Mouse (Mus musculus) adrenal gland, postnatal 25 days (tissue): ENCODE results near the gene Svep1. TPM values are rescaled to one million over a fixed set of nuclear protein-coding genes. Genes with fewer than 3 reads are reported as not detected.
A peak's percentile ranks its signal among the peaks of the same experiment; 100 is the strongest.

ENCODE experiments used
- DNase-seq: peaks from one replicate; pipeline ENCODE4 v3.0.0; 2021; ENCODE audit warnings: mixed read lengths
- long read RNA-seq: library from polyadenylated mRNA; stranded (forward); transcript quantifications from one replicate; pipeline ENCODE4 v2.0.0, GENCODE M21; 2021
- total RNA-seq: library from RNA; stranded (reverse); gene quantifications from 2 replicates; pipeline ENCODE4 v1.2.3, GENCODE M21; 2021

The Svep1 gene
- 9.4 and 9.8 TPM in 2 replicates for total RNA-seq
- long read RNA-seq, partial matches to known transcripts: 1 of 3 reads
- long read RNA-seq, other reads (novel, unspliced or antisense): 0 of 3 reads

DNA sequence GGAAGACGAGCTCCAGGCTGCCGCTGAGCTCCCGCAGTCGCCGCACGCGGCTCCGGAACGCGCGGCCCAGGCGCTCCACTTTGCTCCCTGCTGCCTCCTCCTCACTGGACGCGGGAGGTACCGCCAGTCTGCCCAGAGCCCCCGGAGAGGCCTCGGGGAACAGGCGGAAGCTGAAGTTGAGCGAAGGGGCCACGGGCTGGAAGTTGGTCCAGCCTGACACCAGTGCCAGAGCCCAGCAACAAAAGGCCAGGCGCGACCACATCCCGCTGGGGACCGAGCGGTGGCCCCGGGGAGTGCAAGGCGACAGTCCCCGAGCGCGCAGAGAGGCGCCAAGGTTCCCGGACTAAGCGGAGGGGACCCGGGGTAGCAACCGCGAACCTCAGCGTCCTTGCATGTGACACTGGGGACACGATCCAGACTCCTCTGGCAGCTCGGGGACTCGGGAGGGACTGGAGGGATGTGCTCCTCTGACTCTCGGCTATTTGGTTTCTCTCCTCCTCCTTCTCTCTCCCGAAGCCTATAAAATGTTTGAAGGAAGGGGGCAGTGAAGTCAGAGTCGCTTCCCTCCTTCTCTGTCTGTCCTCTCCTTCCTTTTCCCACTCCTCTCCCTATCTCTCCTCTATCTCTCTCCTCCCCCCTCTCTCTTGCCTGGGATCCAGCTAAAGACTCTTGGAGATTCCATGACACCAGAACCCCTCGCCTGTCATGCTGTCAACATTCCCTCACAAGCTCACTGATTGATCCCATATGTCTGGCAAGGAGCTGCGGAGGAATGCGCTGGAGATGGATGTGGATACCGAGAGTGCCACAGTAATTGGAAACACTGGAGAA, at the start of gene Svep1:
Gene Svep1, minus strand, starts transcription at position 745 of the 831 bp plus-strand sequence.
- peak; percentile 14 for DNase-seq

DNA sequence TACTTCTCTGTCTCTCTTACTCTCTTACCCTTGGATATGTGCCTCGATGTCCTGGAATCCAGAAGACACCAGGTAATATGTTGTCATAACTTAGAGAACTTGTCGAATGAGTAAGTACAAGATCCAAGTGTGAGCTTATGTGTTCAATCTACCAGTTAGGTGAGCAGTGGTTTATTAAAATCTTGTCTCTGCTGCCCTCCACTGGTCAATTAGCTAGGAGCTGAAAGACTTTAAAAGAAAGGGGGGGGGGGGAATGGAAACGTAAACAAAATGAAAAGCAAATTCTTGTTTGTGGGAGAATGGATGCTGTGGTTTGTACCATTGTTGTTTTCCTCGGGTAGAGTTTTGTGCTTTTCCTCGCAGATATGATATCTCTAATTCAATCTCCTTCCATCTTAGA, 46.8 kb upstream of the Svep1 start:
- peak; percentile 7 for DNase-seq

DNA sequence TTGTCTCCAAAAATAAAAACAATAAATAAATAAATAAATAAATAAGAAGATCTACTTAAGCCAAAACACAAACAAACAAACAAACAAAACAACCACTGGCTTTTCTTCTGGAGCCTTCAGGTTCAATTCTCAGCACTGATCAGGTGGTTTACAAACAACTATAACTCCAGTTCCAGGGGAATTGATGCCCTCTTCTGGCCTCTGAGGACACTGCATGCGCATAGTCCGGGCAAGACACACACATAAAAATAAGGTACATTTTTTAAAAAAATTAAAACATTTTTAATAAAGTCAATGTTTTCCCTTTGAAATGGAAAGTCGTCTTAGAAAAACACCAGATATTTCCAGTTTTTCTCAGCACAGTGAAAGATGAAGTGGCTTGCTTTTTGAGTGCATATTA, 45.7 kb upstream of the Svep1 start:
- DNase-seq: no peak

DNA sequence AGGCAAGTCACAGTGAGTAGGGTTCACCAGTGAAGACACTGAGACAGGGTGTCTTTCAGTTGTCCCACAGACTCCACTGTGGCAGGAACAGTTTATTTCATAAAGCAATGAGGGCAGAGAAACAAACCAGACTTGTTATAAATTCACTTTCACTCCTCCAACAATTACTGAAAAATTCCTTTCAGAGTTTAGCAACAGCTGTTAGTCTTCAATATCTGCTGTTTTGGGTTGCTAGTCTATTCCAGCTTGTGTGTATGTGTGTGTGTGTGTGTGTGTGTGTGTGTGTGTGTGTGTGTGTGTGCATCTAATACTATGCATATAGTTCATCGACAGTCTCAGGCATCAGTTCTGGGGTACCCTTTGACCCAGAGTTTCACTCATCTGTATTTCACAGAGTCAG, 38.9 kb upstream of the Svep1 start:
- DNase-seq: no peak

DNA sequence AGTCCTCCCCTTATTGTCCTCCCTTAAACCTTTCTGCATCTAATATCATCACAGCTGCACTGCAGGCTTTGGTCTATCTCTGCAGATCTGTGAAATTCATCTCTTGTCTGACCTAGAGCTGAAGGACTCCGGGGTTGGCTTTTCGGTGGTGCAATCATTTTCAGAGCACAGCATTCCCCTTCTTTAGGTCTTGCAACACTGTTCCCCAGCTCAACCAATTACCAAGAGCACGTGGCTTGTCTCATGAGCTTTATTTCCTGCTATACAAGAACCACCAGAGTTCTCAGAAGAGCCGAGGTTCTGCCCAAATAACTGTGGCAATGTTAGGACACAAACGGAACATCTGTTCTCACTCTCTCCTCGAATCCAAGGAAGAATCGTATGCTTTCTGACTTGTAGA, 33.8 kb upstream of the Svep1 start:
- DNase-seq: no peak

DNA sequence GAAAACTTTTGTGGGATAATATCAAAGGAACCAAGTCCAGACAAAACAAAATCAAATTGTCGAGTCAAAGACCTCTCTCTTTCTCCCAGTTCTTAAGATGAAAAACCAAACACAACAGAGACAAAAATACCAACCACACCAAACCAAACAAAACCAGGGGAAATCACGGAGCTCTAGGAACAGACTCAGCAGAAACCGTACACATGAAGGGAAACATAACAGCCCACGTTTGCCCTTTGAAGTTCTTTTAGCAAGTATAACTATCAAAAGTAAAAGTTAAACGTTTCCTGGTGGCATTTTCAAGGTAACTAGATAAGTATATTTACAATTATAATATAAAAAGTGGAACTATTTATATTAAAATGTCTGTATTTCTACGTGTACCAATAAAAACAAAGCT, 29.2 kb upstream of the Svep1 start:
- DNase-seq: no peak

DNA sequence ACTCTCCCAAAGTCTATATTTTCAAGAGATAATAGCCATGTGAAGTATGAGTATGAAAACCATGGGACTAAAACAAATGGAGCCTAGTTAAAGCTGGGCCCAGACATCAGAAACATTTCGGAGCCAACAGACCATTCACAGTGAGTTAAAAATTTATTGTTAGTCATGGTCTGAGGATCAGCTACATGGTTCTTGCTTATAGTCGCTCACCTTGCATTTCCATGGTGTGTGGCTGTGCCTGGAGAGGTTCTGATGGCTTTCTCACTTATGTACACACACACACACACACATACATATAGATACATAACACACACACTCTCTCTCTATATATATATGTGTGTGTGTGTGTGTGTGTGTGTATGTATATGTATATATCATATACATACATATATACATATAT, 16.8 kb upstream of the Svep1 start:
- no peak for DNase-seq

DNA sequence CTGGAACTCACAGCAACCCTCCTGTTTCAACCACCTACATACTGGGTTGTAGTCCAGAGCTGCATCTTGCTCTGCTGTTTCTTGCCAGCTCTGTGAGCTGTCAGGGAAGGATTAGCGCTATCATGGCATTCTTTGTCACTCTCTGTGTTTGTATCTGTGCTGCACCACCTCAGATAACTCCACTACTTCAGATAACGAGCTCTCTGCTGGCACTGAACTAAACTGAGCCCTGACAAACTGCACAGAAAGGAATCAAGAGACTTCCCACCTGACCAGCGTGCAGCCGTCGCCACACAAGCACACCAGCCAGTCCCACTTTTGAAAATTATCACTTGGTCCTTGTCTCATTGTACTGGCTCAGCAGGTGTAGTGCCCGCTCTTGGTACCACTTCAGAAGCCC, 4.7 kb upstream of the Svep1 start:
- no peak for DNase-seq

DNA sequence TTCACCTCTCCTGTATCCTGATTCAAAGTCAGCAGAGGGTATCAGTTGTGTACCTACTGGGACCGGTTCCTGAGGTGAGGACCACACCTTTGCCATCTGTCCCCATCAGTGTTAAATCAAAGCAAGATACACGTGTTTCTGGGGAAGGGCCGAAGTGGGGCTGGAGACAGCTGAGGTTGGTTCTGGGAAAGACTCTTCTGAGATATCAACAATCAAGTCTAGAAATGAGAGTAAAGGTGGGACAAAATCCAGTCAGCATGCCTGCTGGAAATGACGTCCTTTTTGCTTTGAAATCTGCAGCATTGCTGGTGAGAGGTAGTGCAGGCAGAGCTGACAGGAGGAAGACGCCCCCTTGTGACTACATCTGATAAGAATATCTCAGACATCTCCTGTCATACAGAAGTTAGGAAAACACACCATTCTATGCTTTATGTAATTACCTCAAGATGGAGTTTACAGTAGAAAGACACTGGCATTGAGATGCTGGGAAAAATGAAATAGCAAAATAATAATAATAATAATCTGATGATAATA, 4.0 kb upstream of the Svep1 start:
- no peak for DNase-seq

DNA sequence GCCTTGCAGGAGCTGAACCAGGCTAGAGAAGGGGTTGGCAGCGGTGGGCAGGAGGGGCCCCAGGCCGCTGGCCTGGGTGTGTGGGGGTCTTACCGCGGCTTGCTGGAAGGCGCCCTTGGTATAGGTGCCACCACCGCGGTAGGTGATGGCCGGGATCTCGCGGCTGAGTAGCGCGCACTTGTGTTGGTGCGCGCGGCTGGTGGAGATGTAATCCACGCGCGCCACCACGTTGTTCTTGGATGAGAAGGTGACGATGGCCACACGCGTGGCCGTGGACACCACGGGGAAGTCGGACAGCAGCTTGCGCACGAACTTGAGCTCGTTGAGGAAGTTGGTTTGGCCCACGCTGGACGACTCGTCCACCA, 927 bp downstream of the Svep1 start:
- DNase-seq: no peak

DNA sequence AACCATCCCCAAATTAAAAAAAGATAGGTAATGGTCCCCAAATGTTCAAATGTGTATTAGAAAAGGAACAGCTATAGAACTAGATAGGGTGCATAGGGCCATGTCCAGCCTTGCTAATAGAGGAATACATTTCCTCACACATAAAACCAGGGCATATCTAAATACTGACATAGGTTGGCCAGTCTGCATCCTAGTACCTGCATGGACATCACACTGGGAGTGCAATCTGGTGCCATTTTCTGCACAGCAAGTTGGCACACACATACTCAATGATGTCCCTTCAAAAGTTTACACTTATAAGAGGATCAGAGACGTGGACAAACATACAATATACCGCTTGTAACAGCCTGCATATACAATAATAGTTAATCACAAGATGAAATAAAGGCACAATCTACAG, 5.0 kb downstream of the Svep1 start:
- DNase-seq: no peak

DNA sequence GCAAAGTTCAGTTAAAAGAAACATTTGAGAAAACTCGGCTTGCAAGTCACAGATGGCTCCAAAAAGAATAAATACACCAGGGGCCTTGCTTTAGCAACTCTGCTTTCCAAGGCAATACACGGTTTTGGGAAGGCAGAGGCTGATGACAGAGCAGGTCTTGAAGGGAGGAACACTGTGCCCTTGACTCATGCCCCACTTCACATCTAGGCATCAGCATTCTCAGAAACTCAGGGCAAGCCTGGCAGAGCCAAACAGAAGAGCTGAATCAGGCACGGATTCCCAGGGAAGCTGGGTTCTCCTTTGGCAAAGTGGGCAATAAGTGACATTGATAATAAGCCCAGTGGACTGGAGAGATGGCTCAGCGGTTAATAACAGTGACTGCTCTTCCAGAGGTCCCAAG, 5.8 kb downstream of the Svep1 start:
- peak; percentile 11 for DNase-seq

DNA sequence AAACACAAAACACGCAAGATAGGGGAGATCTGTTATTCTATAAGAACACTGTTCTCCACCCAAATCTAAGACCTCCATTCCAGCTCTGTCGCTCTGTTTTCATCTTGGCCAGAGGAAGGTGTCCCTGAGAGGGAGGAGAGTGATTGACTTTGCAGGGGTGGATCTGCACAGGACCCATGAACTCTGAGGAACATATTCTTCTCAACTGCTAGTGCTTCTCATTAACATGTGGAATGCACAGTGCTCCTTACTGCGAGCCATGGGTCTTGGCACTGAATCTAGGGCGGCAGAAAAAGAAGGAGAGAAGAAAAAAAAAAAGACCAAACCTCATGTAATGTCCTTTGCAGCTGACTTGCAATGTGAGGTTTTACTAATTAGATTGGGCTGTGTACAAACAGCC, 9.4 kb downstream of the Svep1 start:
- DNase-seq: no peak

DNA sequence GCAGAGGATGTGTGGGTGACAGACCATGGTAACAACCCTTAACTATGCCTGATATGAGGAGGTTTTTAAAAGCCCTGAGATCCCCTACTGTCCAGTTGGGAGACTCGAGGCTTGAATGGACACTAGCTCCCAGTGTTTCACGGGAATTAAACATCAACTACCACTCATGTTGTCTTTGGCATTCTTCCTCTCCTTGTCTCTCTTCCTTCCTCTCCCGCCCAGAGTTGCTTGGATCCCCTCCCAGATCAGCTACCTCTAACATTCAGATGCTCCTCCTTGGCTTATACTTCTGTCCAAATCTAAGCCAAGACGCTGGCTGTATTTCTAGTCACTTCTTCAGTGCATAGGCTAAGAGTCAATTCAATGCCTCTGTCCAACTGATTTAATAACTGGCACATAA, 9.9 kb downstream of the Svep1 start:
- no peak for DNase-seq

DNA sequence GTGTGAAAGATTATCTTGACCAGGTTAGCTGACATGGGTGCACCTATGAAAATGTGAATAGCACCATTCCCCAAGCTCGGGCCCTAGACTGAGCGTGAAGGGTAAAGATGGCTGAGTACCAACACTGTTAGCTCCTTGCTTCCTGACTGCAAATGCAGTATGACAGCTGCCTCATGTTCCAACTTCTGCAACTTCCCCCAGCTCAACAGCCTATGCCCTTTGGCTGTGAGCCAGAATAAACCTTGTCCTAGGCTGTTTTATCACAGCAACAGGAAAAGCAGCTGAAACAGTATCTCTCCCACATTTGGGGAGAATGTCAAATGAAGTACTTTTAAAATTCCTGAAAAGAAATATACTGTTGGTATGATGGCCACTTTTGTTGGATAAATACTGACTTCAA, 10.7 kb downstream of the Svep1 start:
- DNase-seq: no peak

DNA sequence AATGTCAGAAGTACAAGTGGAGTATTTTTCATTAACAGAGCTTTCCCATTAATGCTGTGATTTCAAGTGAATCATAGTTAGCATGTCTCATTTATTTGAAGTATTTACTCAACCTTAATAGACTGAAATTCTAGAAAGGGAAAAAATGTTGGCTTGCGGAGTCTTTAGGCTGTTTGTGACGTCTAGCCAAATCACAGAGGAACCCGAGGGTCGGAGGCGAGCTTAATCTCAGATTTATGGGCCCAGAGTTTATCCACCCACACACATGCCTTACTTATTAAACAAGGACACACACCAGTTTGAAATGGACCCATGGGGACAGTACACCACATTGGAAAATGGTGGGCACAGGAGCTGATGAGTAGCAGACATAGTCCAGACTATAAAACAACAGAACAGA, 17.4 kb downstream of the Svep1 start:
- DNase-seq: no peak

DNA sequence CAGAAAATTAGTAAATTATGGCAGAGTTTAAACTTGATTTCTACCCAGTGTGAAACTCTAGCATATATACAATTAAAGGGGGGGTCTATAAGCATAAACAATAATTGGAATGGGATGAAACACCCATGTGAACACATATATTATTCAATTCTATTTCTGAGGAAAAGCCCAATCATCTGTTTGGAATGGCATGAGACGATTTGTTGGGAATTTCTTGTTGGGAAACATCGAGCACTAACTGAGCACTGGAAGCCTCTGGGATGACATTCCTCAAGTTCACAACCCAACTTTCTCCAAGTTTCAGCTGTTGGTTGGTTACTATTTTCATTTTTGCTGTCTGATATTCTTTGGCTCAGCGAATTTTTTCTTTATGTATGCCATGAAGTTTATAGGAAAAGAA, 21.3 kb downstream of the Svep1 start:
- no peak for DNase-seq

DNA sequence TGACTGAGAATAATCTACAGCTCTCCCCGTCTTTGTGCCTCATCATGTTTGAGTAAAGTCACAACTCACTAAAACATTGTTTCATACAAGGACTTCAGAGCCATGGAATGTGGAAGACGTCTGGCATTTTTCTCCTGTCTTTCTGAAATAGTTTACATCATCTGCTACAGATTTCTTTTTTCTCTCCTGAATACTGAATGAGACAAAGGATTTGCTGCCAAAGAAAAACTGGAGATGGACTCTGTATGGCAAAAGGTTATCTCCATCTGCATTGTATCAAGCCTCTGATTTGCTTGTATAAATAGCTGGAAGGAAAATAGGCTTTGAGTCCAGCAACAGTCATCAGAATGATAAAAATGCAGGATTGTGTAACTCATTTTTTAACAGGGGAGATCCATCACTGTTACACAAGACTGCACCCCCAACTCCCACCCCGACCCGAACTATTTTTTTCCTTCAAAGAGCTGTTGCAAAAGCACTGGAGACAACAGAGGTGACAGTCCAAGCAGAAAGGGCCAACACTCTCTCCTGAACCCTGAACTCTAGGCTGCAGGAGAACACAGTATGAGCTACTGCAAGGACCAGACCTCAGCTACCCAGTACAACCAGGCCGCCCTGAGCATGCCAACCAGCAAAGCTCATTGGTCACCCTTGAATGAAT, 21.8 kb downstream of the Svep1 start:
- DNase-seq: no peak

DNA sequence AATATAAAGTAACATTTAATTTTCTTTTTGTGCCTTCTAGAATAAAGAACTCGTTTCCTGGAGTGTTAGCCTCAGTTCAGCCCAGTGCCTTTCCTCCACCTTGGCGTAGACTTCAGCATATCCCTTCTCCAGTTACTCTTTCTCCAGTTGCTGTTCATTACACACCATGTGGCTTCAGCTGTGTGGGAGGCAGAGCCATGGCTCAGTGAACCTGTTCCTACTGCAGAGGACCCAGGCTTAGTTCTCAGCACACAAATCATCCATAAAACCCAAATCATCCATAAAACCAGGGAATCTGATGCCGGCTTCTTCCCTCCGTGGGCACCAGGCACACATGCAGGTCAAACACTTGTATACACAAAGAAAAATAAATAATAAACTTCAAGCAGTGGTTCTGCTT, 22.8 kb downstream of the Svep1 start:
- no peak for DNase-seq

DNA sequence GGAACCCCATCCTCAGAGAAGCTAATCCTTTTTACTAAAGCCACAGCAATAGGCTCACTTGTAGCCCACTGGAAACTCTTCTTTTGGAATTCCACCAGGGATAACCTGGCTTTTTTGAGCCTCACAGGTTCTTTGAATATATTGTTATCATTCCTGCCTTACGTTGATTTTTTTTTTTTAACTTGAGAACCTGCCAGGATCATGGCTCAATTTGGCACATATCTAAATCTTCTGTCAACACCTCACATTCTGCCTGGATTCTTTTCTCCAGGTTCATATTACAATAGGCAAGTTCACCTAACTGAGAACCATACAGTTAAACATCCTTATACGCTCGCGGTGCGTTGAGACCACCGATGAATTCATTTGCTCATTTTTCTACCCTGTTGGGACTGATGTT, 28.2 kb downstream of the Svep1 start:
- no peak for DNase-seq

DNA sequence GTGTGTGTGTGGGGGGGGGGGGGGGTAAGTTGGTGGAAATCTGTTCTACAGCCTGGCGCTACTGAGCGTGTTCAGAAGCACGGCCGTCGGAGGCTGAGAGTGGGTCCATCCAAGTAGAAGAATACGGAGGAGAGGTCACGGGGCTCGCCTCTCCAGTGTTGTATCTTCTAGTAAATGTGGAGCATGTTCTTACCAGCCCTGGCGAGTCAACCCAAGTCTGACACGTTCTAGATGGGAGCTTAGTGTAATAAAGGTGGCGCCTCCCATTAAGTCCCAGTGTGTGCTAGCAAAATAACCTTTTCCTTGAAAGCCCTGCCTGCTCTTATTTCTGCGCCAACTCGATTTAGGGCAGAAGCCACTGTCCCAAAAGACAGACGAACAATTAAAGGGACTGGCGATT, 29.4 kb downstream of the Svep1 start:
- DNase-seq: no peak

DNA sequence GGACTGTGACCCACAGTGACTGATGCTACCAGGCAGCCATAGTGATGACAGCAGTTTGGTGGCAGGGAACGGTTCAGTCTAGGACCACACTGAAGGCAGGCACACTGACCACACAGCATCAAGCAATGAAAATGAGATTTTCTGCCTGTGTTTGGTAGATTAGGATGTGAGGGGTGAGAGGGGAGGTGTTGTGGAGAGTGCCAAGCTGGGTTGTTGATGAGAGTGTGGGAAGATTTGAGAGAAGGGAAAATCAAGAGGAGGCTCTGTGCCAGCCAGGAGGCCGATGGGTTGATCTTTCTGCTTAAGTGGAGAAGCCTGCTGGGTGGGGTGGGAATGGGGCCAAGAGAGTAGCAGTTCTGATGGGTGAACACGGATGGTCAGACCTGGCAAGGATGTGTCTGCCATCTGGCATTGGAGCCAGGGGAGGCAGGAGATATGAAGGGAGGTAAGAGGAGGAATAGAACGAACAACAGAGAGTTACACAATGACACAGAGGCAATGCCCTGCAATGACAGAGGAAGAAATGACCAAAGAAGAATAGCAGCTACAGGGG, 32.1 kb downstream of the Svep1 start:
- peak; percentile 26 for DNase-seq

DNA sequence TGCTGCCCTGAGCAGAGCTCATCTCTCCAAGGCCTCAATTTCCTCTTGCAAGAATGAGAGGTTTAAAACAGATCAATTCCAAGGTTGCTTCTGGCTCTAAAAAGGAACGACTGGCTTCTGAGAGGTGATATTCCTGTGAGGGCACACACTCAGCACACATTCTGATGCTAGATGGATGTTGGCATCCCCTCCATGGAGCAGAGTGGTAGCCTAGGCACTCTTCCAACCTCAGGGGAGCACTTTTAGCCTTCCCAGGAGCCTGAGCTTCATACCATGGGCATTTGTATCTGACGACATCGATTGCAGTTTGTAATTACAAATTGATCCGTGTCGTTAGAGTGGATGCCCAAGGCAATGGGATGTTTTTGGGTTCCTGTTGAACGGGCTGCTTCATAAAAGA, 33.3 kb downstream of the Svep1 start:
- DNase-seq: no peak

DNA sequence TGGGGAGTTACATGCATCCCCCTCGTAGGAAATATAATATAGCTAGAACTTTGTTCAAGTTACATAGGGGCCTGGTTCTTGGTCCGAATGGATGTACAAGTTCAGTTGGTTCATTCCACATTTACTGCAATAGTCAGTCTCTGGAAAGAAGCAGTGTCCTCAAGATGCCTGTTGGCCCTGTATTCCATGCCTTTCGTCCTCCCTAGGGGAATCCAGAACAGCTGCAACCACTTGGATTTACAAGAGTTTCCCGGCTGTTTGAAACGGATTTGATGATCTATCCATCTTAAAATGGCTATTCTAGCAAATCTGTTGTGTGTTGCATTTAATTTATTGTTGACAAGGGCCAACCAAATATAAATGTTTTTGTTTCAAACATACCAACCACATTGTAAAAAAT, 36.2 kb downstream of the Svep1 start:
- DNase-seq: no peak
